Mouse (Mus musculus): ENCODE measurements around the gene Dppa1.

- TF ChIP-seq CTCF (conservative IDR thresholded peaks at IDR 0.05; ENCODE audit: insufficient read depth, insufficient read length, low read depth, low read length) (no peak), POLR2A (IDR thresholded peaks at IDR 0.05; ENCODE audit: low read depth, low read length) (no peak)
Observed at GRCm38 (mm10) chr11:46578771-46579281, 50.2 kb downstream of the Dppa1 start.

Measured in kidney, adult 2 months (tissue).